10 mouse cellular contexts compared by ENCODE assay signal in the genomic region with DNA sequence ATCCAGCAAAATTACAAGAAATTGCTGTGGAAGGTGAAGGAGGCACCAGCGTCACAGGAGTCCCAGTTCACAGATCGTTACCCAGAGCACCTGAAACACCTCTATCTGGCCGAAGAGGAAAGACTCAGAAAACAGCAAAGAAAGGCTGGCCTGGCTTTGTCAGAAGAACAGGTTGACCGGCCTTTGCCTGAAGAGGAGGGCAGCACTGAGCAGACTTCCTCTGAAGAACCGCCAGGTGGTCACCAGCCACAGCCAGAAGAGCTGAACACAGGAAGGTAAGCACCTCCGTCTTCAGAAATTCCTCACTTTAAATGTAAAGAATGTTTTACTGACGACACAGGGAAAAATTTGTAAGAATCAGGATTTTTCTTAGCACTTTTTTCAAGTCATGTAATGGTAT. TPM values are rescaled to one million over a fixed set of nuclear protein-coding genes. Genes with fewer than 3 reads are reported as not detected.
A peak's percentile ranks its signal among the peaks of the same experiment; 100 is the strongest.
DNase-seq lines count a peak whose midpoint lies in the region; ATAC-seq and TF ChIP-seq lines count a peak whose summit lies in the region.
"Had no signal": no experiment of that assay in that cellular context is flagged by ENCODE, and none has a peak within 500 bp of the region (broad histone marks: within the 10 kb centered on the region; RNA-seq: fewer than 3 reads in every experiment).

No protein-coding gene starts in this region.

- H3K36me3 ChIP-seq in E14TG2a.4 (ENCODE audit: insufficient read depth, low read length) (peaks cover 63% of the 10 kb centered on the region), macrophage (ENCODE audit: inconsistent target) (peaks cover 31% of the 10 kb centered on the region)
- H3K36me3 ChIP-seq in hindbrain, embryonic 10.5 days: peaks cover 52% of the 10 kb centered on the region

- DNase-seq in gastrocnemius, adult 2 months: no peak
- DNase-seq in gastrocnemius, postnatal 25 days: no peak
- DNase-seq in hindbrain, embryonic 10.5 days (ENCODE audit: low spot score): no peak
- DNase-seq in urinary bladder, postnatal 10 days (ENCODE audit: low spot score): no peak
- no peak for DNase-seq in left cerebral cortex, adult 18-20 months (ENCODE audit: low spot score in 2 of 2)
- DNase-seq: cerebellum, adult 11-12 months; heart, adult 11 months had no signal

- no peak for TF ChIP-seq CTCF in gastrocnemius, adult 2 months (IDR thresholded peaks at IDR 0.05)
- no peak for TF ChIP-seq CTCF in E14TG2a.4 (conservative IDR thresholded peaks at IDR 0.05; ENCODE audit: low read length)

- H3K4me1 ChIP-seq in E14TG2a.4 (replicated peaks; ENCODE audit: low read depth, low read length): peaks cover 17% of the 10 kb centered on the region
- peaks cover 17% of the 10 kb centered on the region for H3K4me1 ChIP-seq in hindbrain, embryonic 10.5 days (replicated peaks)

- H3K9me3 ChIP-seq in E14TG2a.4 (ENCODE audit: low read length): no peaks in the 10 kb centered on the region
- no peaks in the 10 kb centered on the region for H3K9me3 ChIP-seq in hindbrain, embryonic 10.5 days

- no peak for ATAC-seq in CD4-positive, CD25-positive, alpha-beta regulatory T cell, adult 4 months

- WGBS in hindbrain, embryonic 10.5 days: 87% methylated on average over 7 of the region's 7 CpGs
- WGBS in macrophage (ENCODE audit: missing documents): 90% methylated on average over 7 of the region's 7 CpGs

- H3K27ac ChIP-seq in gastrocnemius, adult 2 months: no peak overlapping the region
- no peak overlapping the region for H3K27ac ChIP-seq in hindbrain, embryonic 10.5 days
- H3K27ac ChIP-seq in macrophage: no peak overlapping the region

- intact Hi-C loops in gastrocnemius, adult 2 months (cut with DNase I): loop anchor here (5.0 kb wide), 1 partner anchor 745 kb away; no protein-coding TSS in a partner anchor

- H3K79me2 ChIP-seq in macrophage (ENCODE audit: inconsistent target): peaks cover 75% of the 10 kb centered on the region

- H3K4me3 ChIP-seq in gastrocnemius, adult 2 months: peak overlapping the region; percentile 86
- H3K4me3 ChIP-seq in E14TG2a.4 (replicated peaks; ENCODE audit: low read length): peak overlapping the region; percentile 93
- H3K4me3 ChIP-seq in hindbrain, embryonic 10.5 days: peak overlapping the region; percentile 82; the same call in 1 of the 2 replicates
- H3K4me3 ChIP-seq in macrophage (ENCODE audit: inconsistent target): peak overlapping the region; percentile 95

- H3K27me3 ChIP-seq in E14TG2a.4 (ENCODE audit: insufficient read depth, low read length): no peaks in the 10 kb centered on the region
- no peaks in the 10 kb centered on the region for H3K27me3 ChIP-seq in hindbrain, embryonic 10.5 days (ENCODE audit: insufficient read depth, poor library complexity, severe bottlenecking)

RNA-seq across cellular contexts. Expression of gene Mettl25, which starts 1.4 kb away (rescaled TPM):
- total RNA-seq in gastrocnemius, adult 2 months (2021): 1 to 10 TPM; 3.5 to 4.1 TPM
- 1 to 10 TPM; 2.9 to 3.0 TPM for total RNA-seq in gastrocnemius, postnatal 25 days (2021)
- polyA plus RNA-seq in hindbrain, embryonic 10.5 days (2016; fragmentation: Nextera tagmentation; extraction: Ambion mirVana): 11.7 and 11.9 TPM in 2 replicates
- 10 to 100 TPM; 17.6 to 40.7 (median 27.8) TPM for total RNA-seq in macrophage (2018; cell fraction: chromatin; rRNA removed)
- total RNA-seq in macrophage (2018; cell fraction: cytosol; rRNA removed): 1 to 10 TPM; 5.0 to 9.6 (median 7.5) TPM
- 10 to 100 TPM; 12.2 to 36.5 (median 22.2) TPM for total RNA-seq in macrophage (2018; cell fraction: nucleus; rRNA removed)
- polyA plus RNA-seq in macrophage (2018): 4.9 to 6.8 TPM (median 6.6 TPM) in 3 replicates
- polyA plus RNA-seq in CD4-positive, CD25-positive, alpha-beta regulatory T cell, adult 4 months (2017; shearing (Covaris generic)): 1 to 10 TPM; 4.1 to 4.9 TPM
- total RNA-seq in left cerebral cortex, adult 18-20 months (2021): 1 to 10 TPM; 7.8 to 9.3 TPM

RNA-seq across cellular contexts. Expression of gene Ccdc59, which starts 1.7 kb away (rescaled TPM):
- total RNA-seq in gastrocnemius, adult 2 months (2021): 10 to 100 TPM; 10.1 to 12.7 TPM
- total RNA-seq in gastrocnemius, postnatal 25 days (2021): 1 to 10 TPM; 7.7 to 7.8 TPM
- polyA plus RNA-seq in hindbrain, embryonic 10.5 days (2016; fragmentation: Nextera tagmentation; extraction: Ambion mirVana): 49.2 and 59.5 TPM in 2 replicates
- total RNA-seq in macrophage (2018; cell fraction: chromatin; rRNA removed): 10 to 100 TPM; 30.5 to 86.9 (median 57.6) TPM
- total RNA-seq in macrophage (2018; cell fraction: cytosol; rRNA removed): 10 to 100 TPM; 28.0 to 43.5 (median 34.5) TPM
- 10 to 100 TPM; 24.8 to 82.8 (median 42.1) TPM for total RNA-seq in macrophage (2018; cell fraction: nucleus; rRNA removed)
- polyA plus RNA-seq in macrophage (2018): 31.5 to 59.2 TPM (median 47.7 TPM) in 3 replicates
- polyA plus RNA-seq in CD4-positive, CD25-positive, alpha-beta regulatory T cell, adult 4 months (2017; shearing (Covaris generic)): 10 to 100 TPM; 62.9 to 67.6 TPM
- 10 to 100 TPM; 17.6 to 18.8 TPM for total RNA-seq in left cerebral cortex, adult 18-20 months (2021)
